Mouse (Mus musculus) embryonic facial prominence, embryonic 11.5 days (tissue): Measurements from ENCODE around the gene Crtac1. TPM values are rescaled to one million over a fixed set of nuclear protein-coding genes. Genes with fewer than 3 reads are reported as not detected.
A peak's percentile ranks its signal among the peaks of the same experiment; 100 is the strongest.

Source experiments
- ATAC-seq: fragments of 200-750 bp; cut with Nextera tagmentation; replicated peaks from 2 replicates; pipeline ENCODE4 v1.8.0; 2017; ENCODE audit warnings: low read depth; ENCODE audit not compliant: insufficient number of reproducible peaks, low FRiP score, low TSS enrichment
- DNase-seq: peaks from one replicate; pipeline ENCODE4 v3.0.0-alpha.2; 2015; ENCODE audit warnings: low spot score
- H3K27ac ChIP-seq: fragments of 300-500 bp; sonication (generic); replicated peaks from 2 replicates; pipeline ENCODE4 v1.5.1; 2014; ENCODE audit warnings: mild to moderate bottlenecking, low read depth, low read length, control low read depth
- H3K27me3 ChIP-seq: fragments of 300-500 bp; sonication (generic); 2 replicates; pipeline ENCODE4 v1.6.1; 2014; ENCODE audit warnings: mild to moderate bottlenecking, low read length, moderate library complexity, mixed read lengths; ENCODE audit not compliant: control insufficient read depth, insufficient read depth
- H3K36me3 ChIP-seq: fragments of 300-500 bp; sonication (generic); replicated peaks from 2 replicates; pipeline ENCODE4 v1.6.1; 2014; ENCODE audit warnings: low read depth, mild to moderate bottlenecking, low read length, moderate library complexity, mixed read lengths; ENCODE audit not compliant: control insufficient read depth, insufficient read depth
- H3K4me1 ChIP-seq: fragments of 300-500 bp; sonication (generic); 2 replicates; pipeline ENCODE4 v1.6.1; 2014; ENCODE audit warnings: low read length, mixed read lengths; ENCODE audit not compliant: control insufficient read depth, insufficient read depth
- H3K4me2 ChIP-seq: fragments of 300-500 bp; sonication (generic); 2 replicates; pipeline ENCODE4 v1.6.1; 2014; ENCODE audit warnings: low read depth, mild to moderate bottlenecking, control low read depth, low read length, moderate library complexity
- H3K4me3 ChIP-seq: fragments of 300-500 bp; sonication (generic); 2 replicates; pipeline ENCODE4 v1.5.1; 2014; ENCODE audit warnings: low read depth, low read length, control low read depth
- H3K9ac ChIP-seq: fragments of 300-500 bp; sonication (generic); replicated peaks from 2 replicates; pipeline ENCODE4 v1.6.1; 2014; ENCODE audit warnings: mild to moderate bottlenecking, control low read depth, low read length
- H3K9me3 ChIP-seq: fragments of 300-500 bp; sonication (generic); replicated peaks from 2 replicates; pipeline ENCODE4 v1.6.1; 2016; ENCODE audit warnings: mild to moderate bottlenecking, low read length, inconsistent platforms, mixed read lengths; ENCODE audit not compliant: control insufficient read depth
- whole genome bisulfite sequencing: fragments of 180-500 bp; shearing (Covaris S2); extraction: QIAGEN DNeasy Blood & Tissue Kit; methylation state at CpG from one replicate; pipeline ENCODE4 v1.1.7; 2014; 5-methylcytosine and 5-hydroxymethylcytosine counted together
- polyA plus RNA-seq: library from polyadenylated mRNA; unstranded; fragments of >200 nt; fragmentation: Nextera tagmentation; extraction: Ambion mirVana; gene quantifications from 2 replicates; pipeline ENCODE4 v1.2.1, GENCODE M21; 2014

The Crtac1 gene
- polyA plus RNA-seq, 1 experiment from 2014 or later = 5.8 TPM

DNA sequence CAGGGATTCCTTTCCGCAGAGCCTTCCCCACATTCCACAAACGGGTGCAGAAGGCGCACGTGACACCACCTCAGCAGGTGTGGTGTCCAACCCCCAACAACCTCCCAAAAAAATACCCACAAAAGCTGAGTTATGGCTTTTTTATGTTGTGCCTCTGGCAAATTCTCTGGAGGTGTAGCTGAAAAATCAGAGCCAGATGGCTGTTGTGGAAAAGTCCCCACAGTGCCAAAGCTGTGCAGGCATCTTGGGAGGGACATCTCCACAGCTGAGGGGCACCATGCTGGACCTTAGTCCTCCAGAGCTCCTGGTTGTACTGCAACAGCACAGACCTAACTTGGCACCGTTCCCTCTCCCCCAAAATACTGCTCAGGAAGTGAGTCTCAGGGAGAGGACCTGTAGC, 74.7 kb downstream of the Crtac1 start:
- Histone ChIP-seq H3K27ac (no peak overlapping the region), H3K4me2 (no peak overlapping the region), H3K36me3 (no peaks in the 10 kb centered on the region), H3K4me3 (no peak overlapping the region), H3K27me3 (no peaks in the 10 kb centered on the region), H3K9me3 (no peaks in the 10 kb centered on the region), H3K4me1 (no peaks in the 10 kb centered on the region), H3K9ac (no peak overlapping the region)
- ATAC-seq (no peak), DNase-seq (no peak)
- 70% methylated on average over 5 of the region's 5 CpGs for WGBS

- H3K27ac ChIP-seq = no peak overlapping the region
- no peaks in the 10 kb centered on the region for H3K27me3 ChIP-seq
- no peak for DNase-seq
- WGBS = 93% methylated on average over 16 of the region's 16 CpGs
- no peak overlapping the region for H3K4me2 ChIP-seq
- H3K36me3 ChIP-seq = no peaks in the 10 kb centered on the region
- no peaks in the 10 kb centered on the region for H3K4me1 ChIP-seq
- ATAC-seq = no peak
- no peak overlapping the region for H3K9ac ChIP-seq
- no peaks in the 10 kb centered on the region for H3K9me3 ChIP-seq
- no peak overlapping the region for H3K4me3 ChIP-seq
Observed at GRCm38 (mm10) chr19:42355476-42355875, 76.1 kb downstream of the Crtac1 start.

- Histone ChIP-seq H3K9me3 (no peaks in the 10 kb centered on the region), H3K27ac (no peak overlapping the region), H3K4me1 (no peaks in the 10 kb centered on the region), H3K27me3 (no peaks in the 10 kb centered on the region), H3K9ac (no peak overlapping the region), H3K36me3 (no peaks in the 10 kb centered on the region), H3K4me2 (no peak overlapping the region), H3K4me3 (no peak overlapping the region)
- 51% methylated on average over 6 of the region's 6 CpGs for WGBS
- DNase-seq = peak; percentile 56
- no peak for ATAC-seq
Observed at GRCm38 (mm10) chr19:42341183-42341582, 90.4 kb downstream of the Crtac1 start.

DNA sequence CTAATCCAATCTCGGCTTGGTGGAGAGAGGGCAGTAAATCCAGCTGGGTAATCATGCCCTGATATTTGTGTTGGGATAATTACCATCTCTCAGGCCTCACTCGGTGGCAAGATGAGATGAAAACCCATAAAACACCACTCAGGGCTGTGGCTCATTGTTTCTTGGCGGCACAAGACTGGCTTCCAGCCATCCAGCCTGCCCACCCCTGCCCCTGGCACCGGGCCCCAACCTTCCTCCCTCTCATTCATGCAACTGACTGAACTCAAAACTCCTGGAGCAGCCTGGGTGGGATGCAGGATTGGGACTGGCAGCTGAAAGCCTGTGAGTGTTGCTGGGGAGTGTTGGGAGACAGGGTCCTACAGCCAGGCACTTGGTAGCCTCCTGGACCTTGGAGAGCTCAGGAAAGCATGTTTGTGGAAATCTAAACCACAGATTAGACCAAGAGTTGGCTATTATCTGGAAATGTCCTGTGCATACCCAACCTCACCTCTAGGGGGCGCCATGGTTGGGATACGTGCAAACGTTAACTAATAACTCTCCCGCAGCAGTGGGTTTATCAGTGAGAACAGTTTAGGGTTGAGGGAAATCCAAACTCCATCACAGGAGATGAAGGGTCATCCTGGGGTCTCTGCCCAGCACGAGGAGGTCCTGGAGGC, 99.4 kb downstream of the Crtac1 start:
- Histone ChIP-seq H3K4me2 (no peak overlapping the region), H3K9ac (no peak overlapping the region), H3K9me3 (no peaks in the 10 kb centered on the region), H3K4me3 (no peak overlapping the region), H3K4me1 (no peaks in the 10 kb centered on the region), H3K36me3 (no peaks in the 10 kb centered on the region), H3K27me3 (no peaks in the 10 kb centered on the region), H3K27ac (no peak overlapping the region)
- ATAC-seq (no peak), DNase-seq (peak; percentile 38)
- 59% methylated on average over 9 of the region's 9 CpGs for WGBS

- DNase-seq = no peak
- Histone ChIP-seq H3K4me1 (no peaks in the 10 kb centered on the region), H3K4me3 (no peak overlapping the region), H3K9me3 (no peaks in the 10 kb centered on the region), H3K36me3 (no peaks in the 10 kb centered on the region), H3K27ac (no peak overlapping the region), H3K9ac (no peak overlapping the region), H3K27me3 (no peaks in the 10 kb centered on the region), H3K4me2 (no peak overlapping the region)
- no peak for ATAC-seq
- 87% methylated on average over 7 of the region's 7 CpGs for WGBS
Observed at GRCm38 (mm10) chr19:42331446-42331845, 100.1 kb downstream of the Crtac1 start.

- Histone ChIP-seq H3K9ac (no peak overlapping the region), H3K4me3 (no peak overlapping the region), H3K27ac (no peak overlapping the region), H3K4me1 (no peaks in the 10 kb centered on the region), H3K9me3 (no peaks in the 10 kb centered on the region), H3K4me2 (no peak overlapping the region), H3K27me3 (no peaks in the 10 kb centered on the region), H3K36me3 (no peaks in the 10 kb centered on the region)
- no peak for DNase-seq
- no peak for ATAC-seq
- WGBS = 77% methylated on average over 9 of the region's 9 CpGs
Observed at GRCm38 (mm10) chr19:42328160-42328559, 103.4 kb downstream of the Crtac1 start.

GRCm38 (mm10) chr19:42325894-42326293, 105.7 kb downstream of the Crtac1 start:
- H3K27ac ChIP-seq = no peak overlapping the region
- no peaks in the 10 kb centered on the region for H3K9me3 ChIP-seq
- H3K4me2 ChIP-seq = no peak overlapping the region
- no peak for ATAC-seq
- no peak overlapping the region for H3K4me3 ChIP-seq
- peak; percentile 89 for DNase-seq
- H3K9ac ChIP-seq = no peak overlapping the region
- H3K4me1 ChIP-seq = no peaks in the 10 kb centered on the region
- 7% methylated on average over 11 of the region's 11 CpGs for WGBS
- H3K27me3 ChIP-seq = no peaks in the 10 kb centered on the region
- no peaks in the 10 kb centered on the region for H3K36me3 ChIP-seq

GRCm38 (mm10) chr19:42322357-42323090, 109.1 kb downstream of the Crtac1 start:
- Histone ChIP-seq H3K9me3 (no peaks in the 10 kb centered on the region), H3K4me1 (no peaks in the 10 kb centered on the region), H3K27me3 (no peaks in the 10 kb centered on the region), H3K4me2 (no peak overlapping the region), H3K4me3 (no peak overlapping the region), H3K36me3 (no peaks in the 10 kb centered on the region), H3K27ac (no peak overlapping the region), H3K9ac (no peak overlapping the region)
- ATAC-seq = no peak
- WGBS = 69% methylated on average over 12 of the region's 12 CpGs
- DNase-seq = no peak
